Mouse (Mus musculus): Measurements from ENCODE around the gene Btbd35f26.
"Not testable (repeated sequence)": the region's sequence is repeated elsewhere in the genome, so short reads cannot be mapped to it uniquely, and the experiment has no call there.

The Btbd35f26 gene

GRCm38 (mm10) chrX:31336154-31336553 lies at the start of gene Btbd35f26:
TSS of gene Btbd35f26 (plus strand) at chrX:31336454.
- DNase-seq (ENCODE audit: low spot score) = not testable (repeated sequence)

GRCm38 (mm10) chrX:31341924-31342323 lies 5.7 kb downstream of the Btbd35f26 start:
- DNase-seq (ENCODE audit: low spot score) = not testable (repeated sequence)

- not testable (repeated sequence) for DNase-seq (ENCODE audit: low spot score)
Measured at GRCm38 (mm10) chrX:31383818-31384217, 47.6 kb downstream of the Btbd35f26 start, which contains the start of gene Btbd35f19. TSS of gene Btbd35f19 (minus strand) at chrX:31383918.

Measured in embryo, embryonic 10.5 days (tissue).